Mouse (Mus musculus): ENCODE data around the gene Immp1l.

The Immp1l gene

GRCm38 (mm10) chr2:106008415-106008814, 104.0 kb downstream of the Immp1l start:
- DNase-seq (ENCODE audit: extremely low spot score, low read depth, low spot score): no peak
